Mouse (Mus musculus) lung, embryonic 16.5 days (tissue): ENCODE data around the gene Chrm4. TPM values are rescaled to one million over a fixed set of nuclear protein-coding genes. Genes with fewer than 3 reads are reported as not detected.

Experiments used
- ATAC-seq: fragments of 200-750 bp; cut with Nextera tagmentation; 2 replicates; pipeline ENCODE4 v1.8.0; 2017; ENCODE audit warnings: low read depth, mild to moderate bottlenecking, moderate library complexity
- H3K27ac ChIP-seq: fragments of 300-500 bp; sonication (generic); 2 replicates; pipeline ENCODE4 v1.5.1; 2014; ENCODE audit warnings: mild to moderate bottlenecking, control low read depth, low read length
- H3K27me3 ChIP-seq: fragments of 300-500 bp; sonication (generic); 2 replicates; pipeline ENCODE4 v1.6.1; 2014; ENCODE audit warnings: low read depth, low read length, mixed read lengths; ENCODE audit not compliant: control insufficient read depth, insufficient read depth
- H3K36me3 ChIP-seq: fragments of 300-500 bp; sonication (generic); 2 replicates; pipeline ENCODE4 v1.6.1; 2014; ENCODE audit warnings: low read length; ENCODE audit not compliant: control insufficient read depth, insufficient read depth
- H3K4me1 ChIP-seq: fragments of 300-500 bp; sonication (generic); replicated peaks from 2 replicates; pipeline ENCODE4 v1.6.1; 2014; ENCODE audit warnings: low read length, mixed read lengths; ENCODE audit not compliant: control insufficient read depth, insufficient read depth
- H3K4me2 ChIP-seq: fragments of 300-500 bp; sonication (generic); 2 replicates; pipeline ENCODE4 v1.6.1; 2014; ENCODE audit warnings: low read depth, low read length, control low read depth
- H3K4me3 ChIP-seq: fragments of 300-500 bp; sonication (generic); 2 replicates; pipeline ENCODE4 v1.5.1; 2014; ENCODE audit warnings: mild to moderate bottlenecking, low read length, control low read depth
- H3K9ac ChIP-seq: fragments of 300-500 bp; sonication (generic); 2 replicates; pipeline ENCODE4 v1.6.1; 2014; ENCODE audit warnings: low read length, control low read depth
- H3K9me3 ChIP-seq: fragments of 300-500 bp; sonication (generic); 2 replicates; pipeline ENCODE4 v1.6.1; 2016; ENCODE audit warnings: low read length; ENCODE audit not compliant: control insufficient read depth
- WGBS: fragments of 180-500 bp; shearing (Covaris S2); extraction: QIAGEN DNeasy Blood & Tissue Kit; methylation state at CpG from one replicate; pipeline ENCODE4 v1.1.7; 2014; 5-methylcytosine and 5-hydroxymethylcytosine counted together
- polyA plus RNA-seq: library from polyadenylated mRNA; unstranded; fragments of >200 nt; fragmentation: Nextera tagmentation; extraction: Ambion mirVana; gene quantifications from 2 replicates; pipeline ENCODE4 v1.2.1, GENCODE M21; 2015

The Chrm4 gene
- polyA plus RNA-seq, 1 experiment from 2014 or later, result 0.10 TPM

DNA sequence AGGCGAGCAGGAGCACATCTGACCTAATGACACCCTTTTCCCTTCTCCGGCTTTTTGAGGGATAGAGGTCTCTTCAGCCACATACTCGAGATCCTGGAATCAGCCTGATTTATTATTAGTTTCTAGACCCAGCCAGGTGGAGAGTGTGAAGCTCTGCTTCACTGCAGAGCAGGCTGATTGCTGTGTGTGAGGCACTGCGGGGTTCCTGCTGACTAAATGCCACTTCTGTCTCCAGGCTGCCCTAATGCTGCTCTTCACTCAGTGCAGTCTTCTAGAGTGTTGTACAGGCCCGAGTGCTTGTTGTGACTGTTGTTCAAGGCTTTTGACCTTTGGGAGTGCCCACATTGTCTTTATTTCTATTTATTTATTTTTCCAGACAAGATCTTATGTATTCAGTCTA is 24.7 kb upstream of the Chrm4 start:
- H3K4me3 ChIP-seq, result no peak overlapping the region
- H3K9ac ChIP-seq, result no peak overlapping the region
- no peaks in the 10 kb centered on the region for H3K9me3 ChIP-seq
- no peak overlapping the region for H3K27ac ChIP-seq
- no peak overlapping the region for H3K4me2 ChIP-seq
- no peaks in the 10 kb centered on the region for H3K4me1 ChIP-seq
- ATAC-seq, result no peak
- H3K36me3 ChIP-seq, result no peaks in the 10 kb centered on the region
- 67% methylated on average over 5 of the region's 5 CpGs for WGBS
- H3K27me3 ChIP-seq, result no peaks in the 10 kb centered on the region

DNA sequence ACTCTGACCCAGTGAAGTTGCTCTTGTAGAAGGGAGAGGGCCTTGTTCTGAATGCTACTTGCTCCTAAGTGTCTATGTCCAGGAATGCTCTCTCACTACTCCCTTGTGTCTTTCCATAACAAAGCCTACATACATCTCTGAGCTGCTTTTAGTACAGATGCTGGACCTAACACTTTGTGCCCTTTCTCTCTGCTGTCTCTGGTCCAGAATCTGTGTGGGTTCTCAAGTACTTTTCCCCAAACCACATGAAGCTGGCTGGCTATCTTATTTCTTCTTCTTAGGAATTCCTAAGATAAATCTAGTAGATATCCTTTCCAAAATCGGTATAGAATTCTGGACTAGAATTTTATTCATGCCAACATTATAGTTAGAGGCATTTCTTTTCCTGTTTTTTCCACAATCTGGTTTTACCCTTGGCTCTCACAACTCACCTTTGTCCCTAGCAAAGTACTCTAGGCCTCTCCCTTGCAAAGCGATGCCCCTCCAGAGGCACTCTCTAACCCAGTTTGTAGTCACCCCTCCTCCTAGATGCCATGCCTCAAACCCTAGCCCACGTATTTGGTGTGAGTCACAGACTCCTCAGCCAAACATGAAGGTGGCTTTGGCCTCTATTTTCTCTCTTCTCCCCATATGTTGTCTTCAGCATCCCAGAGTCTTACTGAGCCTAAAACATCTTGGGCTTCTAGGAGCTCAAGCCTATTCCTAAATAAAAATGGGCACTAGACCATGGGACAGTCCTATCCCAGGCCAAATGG is 23.7 kb upstream of the Chrm4 start:
- H3K4me2 ChIP-seq, result no peak overlapping the region
- 83% methylated on average over 3 of the region's 3 CpGs for WGBS
- no peak overlapping the region for H3K4me3 ChIP-seq
- no peaks in the 10 kb centered on the region for H3K36me3 ChIP-seq
- no peaks in the 10 kb centered on the region for H3K27me3 ChIP-seq
- no peak for ATAC-seq
- H3K9me3 ChIP-seq, result no peaks in the 10 kb centered on the region
- no peak overlapping the region for H3K27ac ChIP-seq
- no peaks in the 10 kb centered on the region for H3K4me1 ChIP-seq
- H3K9ac ChIP-seq, result no peak overlapping the region

DNA sequence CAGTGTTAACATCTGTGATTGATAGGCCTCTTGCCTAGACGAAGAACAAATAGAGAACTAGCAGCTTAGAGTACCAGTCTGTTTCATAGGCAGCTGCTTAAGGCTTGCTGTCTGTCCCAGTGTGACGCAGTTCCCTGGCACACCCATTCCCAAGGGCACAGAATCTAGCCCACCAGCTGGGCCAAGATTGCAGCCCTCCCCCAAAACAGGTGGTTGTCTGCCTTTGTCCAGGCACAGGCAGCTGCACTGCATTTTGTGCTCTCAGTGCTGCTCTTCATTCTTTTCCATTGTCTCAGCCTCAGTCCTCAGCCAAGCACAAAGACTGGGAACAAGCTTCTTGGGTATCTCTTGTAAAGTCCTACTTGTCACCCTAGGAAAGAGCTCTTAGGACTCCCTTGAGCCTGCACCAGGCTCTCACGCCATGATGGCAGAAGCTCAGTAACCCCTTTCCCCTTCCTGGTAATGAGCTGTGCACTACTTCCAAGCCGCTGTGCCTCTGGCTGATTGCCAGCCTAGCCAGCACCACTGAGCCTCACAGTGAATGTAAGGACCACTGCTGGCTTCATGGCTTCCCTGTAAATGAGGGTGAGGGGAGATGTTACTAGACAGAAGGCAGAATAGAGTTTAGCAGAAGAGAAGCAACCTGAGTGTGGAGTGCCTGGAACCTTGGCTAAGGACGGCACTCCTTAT is 22.3 kb upstream of the Chrm4 start:
- no peak for ATAC-seq
- no peak overlapping the region for H3K27ac ChIP-seq
- no peaks in the 10 kb centered on the region for H3K27me3 ChIP-seq
- no peak overlapping the region for H3K4me2 ChIP-seq
- WGBS, result 63% methylated on average over 5 of the region's 5 CpGs
- H3K36me3 ChIP-seq, result no peaks in the 10 kb centered on the region
- no peak overlapping the region for H3K4me3 ChIP-seq
- H3K9ac ChIP-seq, result no peak overlapping the region
- no peaks in the 10 kb centered on the region for H3K9me3 ChIP-seq
- H3K4me1 ChIP-seq, result no peaks in the 10 kb centered on the region

DNA sequence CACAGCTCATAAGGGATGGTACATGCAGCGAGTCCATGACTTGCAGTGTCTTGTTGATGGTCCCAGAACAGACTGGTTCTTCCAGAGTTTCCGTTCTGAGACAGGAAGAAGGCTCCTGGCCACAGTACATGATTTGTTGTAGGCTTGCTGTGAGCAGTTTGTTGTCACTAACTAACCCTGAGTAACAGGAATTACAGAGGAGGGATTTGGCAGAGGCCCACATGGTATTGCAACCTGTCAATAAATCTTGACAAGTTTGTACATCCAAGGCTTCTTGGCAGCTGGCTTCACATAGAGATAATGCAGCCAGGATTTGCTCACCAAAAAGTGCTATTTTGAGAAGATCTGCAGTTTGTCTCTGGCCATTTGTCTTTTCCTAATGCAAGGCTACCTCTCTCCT is 20.9 kb upstream of the Chrm4 start:
- no peak for ATAC-seq
- Histone ChIP-seq H3K9ac (no peak overlapping the region), H3K4me1 (no peaks in the 10 kb centered on the region), H3K9me3 (no peaks in the 10 kb centered on the region), H3K27me3 (no peaks in the 10 kb centered on the region), H3K27ac (no peak overlapping the region), H3K36me3 (0 out of 2 replicates have a peak, but pooled peaks cover 6% of the 10 kb centered on the region), H3K4me2 (no peak overlapping the region), H3K4me3 (no peak overlapping the region)
- 96% methylated on average over 2 of the region's 2 CpGs for WGBS

DNA sequence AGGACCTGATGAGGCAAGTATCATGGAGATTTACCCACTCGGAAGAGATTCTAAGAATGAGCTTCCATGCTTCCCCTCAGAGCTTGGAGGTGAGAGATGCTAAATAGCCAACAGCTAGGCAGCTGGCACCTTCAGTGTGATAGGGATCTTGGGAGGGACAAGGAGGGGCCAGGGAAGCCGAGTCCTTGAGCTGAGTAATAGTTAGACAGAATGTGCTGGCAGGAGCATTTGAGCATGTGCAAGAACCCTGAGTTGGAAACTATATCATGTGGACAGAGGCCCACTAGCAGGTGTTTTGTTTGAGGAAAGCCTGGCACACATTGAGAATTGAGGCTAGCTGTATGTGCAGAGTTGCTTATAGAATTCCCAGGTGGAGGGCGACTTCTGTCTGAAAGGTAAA is 14.4 kb upstream of the Chrm4 start:
- WGBS, result 53% methylated on average over 3 of the region's 3 CpGs
- ATAC-seq, result no peak
- peaks cover 19% of the 10 kb centered on the region for H3K36me3 ChIP-seq

DNA sequence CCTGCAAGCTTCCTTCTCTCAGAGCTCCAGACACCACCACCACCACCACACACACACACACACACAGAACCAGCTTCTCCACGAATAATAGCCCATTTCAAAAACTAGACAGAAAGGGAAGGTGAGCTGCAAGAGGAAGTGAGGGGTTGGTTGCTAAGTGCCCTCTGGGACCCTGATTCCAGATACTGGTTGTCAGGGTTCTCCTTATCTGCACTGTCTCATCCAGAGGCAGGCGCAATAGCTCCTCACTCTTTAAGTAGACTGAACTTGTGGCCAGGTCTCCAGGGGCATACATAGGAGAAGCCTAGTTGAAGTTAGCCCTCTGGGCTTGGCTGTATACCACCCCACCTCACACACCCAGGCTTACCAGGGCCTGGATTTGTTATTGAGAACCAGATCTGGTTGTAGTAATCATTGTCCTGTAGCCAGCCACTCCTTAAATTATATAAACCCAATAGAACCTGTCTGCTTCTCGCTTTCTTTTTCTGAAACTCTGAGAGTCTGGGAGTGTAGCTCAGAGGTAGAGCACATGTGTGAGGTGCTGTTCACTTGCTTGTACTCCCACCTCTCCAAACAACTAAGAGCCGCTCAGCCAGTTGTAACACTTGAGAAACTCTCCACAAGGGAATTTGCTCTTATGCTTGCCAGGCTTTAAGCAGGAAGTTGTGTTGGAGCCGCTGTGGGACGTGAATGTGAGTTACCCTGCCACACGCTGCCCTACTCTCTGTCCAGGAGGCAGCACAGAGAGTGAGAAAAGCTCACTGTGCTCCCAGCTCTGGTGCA is 13.5 kb upstream of the Chrm4 start:
- Histone ChIP-seq H3K27me3 (no peaks in the 10 kb centered on the region), H3K36me3 (peaks cover 26% of the 10 kb centered on the region), H3K4me3 (no peak overlapping the region), H3K27ac (no peak overlapping the region), H3K9ac (no peak overlapping the region), H3K4me2 (no peak overlapping the region), H3K9me3 (no peaks in the 10 kb centered on the region), H3K4me1 (no peaks in the 10 kb centered on the region)
- peak; percentile 73 for ATAC-seq
- 67% methylated on average over 7 of the region's 7 CpGs for WGBS

More for the DNA sequence above, 14.4 kb upstream of the Chrm4 start:
- no peaks in the 10 kb centered on the region for H3K9me3 ChIP-seq
- H3K27me3 ChIP-seq, result no peaks in the 10 kb centered on the region
- H3K9ac ChIP-seq, result no peak overlapping the region
- H3K27ac ChIP-seq, result no peak overlapping the region
- H3K4me3 ChIP-seq, result no peak overlapping the region
- H3K4me1 ChIP-seq, result no peaks in the 10 kb centered on the region
- no peak overlapping the region for H3K4me2 ChIP-seq

DNA sequence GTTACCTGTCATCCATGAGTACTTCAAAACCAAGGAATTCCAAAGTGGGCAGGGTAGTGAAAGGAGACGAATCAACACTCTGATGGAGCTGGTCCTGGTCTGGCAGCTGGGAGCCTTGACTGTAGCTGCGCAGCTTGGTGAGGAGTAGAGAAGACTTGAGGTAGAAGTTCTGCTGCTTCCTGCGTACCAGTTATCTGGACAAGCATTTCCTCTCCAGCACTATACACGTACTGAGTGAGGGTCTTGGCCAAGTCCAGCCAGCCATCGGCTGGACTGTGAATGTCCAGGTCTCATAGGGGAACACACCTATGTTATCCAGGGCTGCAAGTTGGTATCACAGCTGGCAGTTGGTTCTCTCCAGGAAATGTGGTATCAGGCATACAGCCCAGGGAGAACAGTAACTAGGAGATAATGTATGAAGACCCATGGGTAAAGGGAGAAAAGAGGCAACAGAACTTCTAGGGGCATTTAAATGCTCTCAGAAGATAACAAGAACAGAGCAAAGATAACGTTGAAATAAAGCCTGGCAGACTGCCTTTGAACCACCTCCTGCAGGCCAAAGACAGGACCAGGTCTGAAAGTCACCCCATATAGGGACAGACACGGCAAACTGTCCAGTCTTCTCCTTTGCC is 10.6 kb upstream of the Chrm4 start:
- H3K4me1 ChIP-seq, result peaks cover 3% of the 10 kb centered on the region; the same call in 1 of the 2 replicates
- ATAC-seq, result no peak
- H3K27ac ChIP-seq, result no peak overlapping the region
- no peak overlapping the region for H3K9ac ChIP-seq
- no peak overlapping the region for H3K4me3 ChIP-seq
- no peak overlapping the region for H3K4me2 ChIP-seq
- peaks cover 20% of the 10 kb centered on the region for H3K36me3 ChIP-seq
- H3K27me3 ChIP-seq, result peaks cover 11% of the 10 kb centered on the region
- H3K9me3 ChIP-seq, result no peaks in the 10 kb centered on the region
- WGBS, result 85% methylated on average over 7 of the region's 7 CpGs

DNA sequence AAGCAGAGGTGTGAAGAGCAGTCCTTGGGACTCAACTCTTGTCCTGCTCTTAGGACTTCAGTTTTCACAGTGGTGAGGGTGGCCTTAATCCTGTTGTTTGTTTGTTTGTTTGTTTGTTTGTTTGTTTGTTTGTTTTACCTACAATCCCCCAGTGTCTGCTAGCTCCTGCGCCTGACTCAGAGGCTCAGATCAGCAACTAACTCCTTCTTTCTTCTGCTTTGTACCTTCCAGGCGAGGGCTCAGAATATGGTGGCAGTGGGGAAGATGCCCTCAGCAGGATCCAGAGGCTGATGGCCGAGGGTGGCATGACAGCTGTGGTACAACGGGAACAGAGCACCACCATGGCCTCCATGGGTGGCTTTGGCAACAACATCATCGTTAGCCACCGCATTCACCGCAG is 10.0 kb upstream of the Chrm4 start:
- Histone ChIP-seq H3K4me1 (peaks cover 6% of the 10 kb centered on the region), H3K9me3 (no peaks in the 10 kb centered on the region), H3K9ac (no peak overlapping the region), H3K4me2 (no peak overlapping the region), H3K27ac (no peak overlapping the region), H3K27me3 (peaks cover 17% of the 10 kb centered on the region), H3K36me3 (peaks cover 16% of the 10 kb centered on the region), H3K4me3 (no peak overlapping the region)
- WGBS, result 93% methylated on average over 7 of the region's 7 CpGs
- ATAC-seq, result no peak

DNA sequence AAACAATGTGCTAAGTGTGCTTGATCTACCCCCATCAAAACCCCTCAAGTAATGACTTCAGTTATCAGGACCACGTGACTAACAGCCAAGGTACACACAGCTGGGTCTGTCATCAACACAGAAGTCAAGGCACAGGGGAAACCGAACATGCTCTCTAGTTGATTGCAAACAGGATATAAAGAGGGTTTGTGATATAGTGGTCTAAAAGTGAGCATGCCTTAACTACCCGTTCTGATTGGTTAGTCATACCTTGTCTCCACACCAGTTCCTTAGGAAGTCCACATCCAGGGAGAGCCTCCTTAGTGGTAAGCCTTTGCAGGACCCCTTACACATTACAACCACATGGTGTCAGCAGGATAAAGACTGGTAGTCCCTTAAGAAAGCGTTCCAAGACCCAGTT is 6.9 kb upstream of the Chrm4 start:
- H3K4me1 ChIP-seq, result peaks cover 18% of the 10 kb centered on the region
- H3K4me2 ChIP-seq, result no peak overlapping the region
- no peak overlapping the region for H3K27ac ChIP-seq
- no peak overlapping the region for H3K4me3 ChIP-seq
- peaks cover 40% of the 10 kb centered on the region for H3K27me3 ChIP-seq
- H3K9ac ChIP-seq, result no peak overlapping the region
- H3K9me3 ChIP-seq, result no peaks in the 10 kb centered on the region
- no peak for ATAC-seq
- WGBS, result 48% methylated on average over 4 of the region's 4 CpGs
- H3K36me3 ChIP-seq, result peaks cover 16% of the 10 kb centered on the region
